Mouse (Mus musculus) erythroblast, adult 5-6 weeks (primary cell): ENCODE data around the gene Gm20815. TPM values are rescaled to one million over a fixed set of nuclear protein-coding genes. Genes with fewer than 3 reads are reported as not detected.
"Not testable (repeated sequence)": the region's sequence is repeated elsewhere in the genome, so short reads cannot be mapped to it uniquely, and the experiment has no call there.

Source experiments
- ATAC-seq: replicated peaks from 2 replicates; pipeline ENCODE4 v1.8.0; 2016; ENCODE audit warnings: moderate number of reproducible peaks, mild to moderate bottlenecking, moderate TSS enrichment, inconsistent platforms; ENCODE audit not compliant: poor library complexity, low FRiP score, severe bottlenecking
- total RNA-seq, 2 experiments: library from RNA; stranded (forward) in 1 of 2; stranded (reverse) in 1 of 2; fragments of 150-400 nt in 1 of 2; fragments of 200-764, 138-1000 nt in 1 of 2; gene quantifications; 2 replicates each; pipeline versions ENCODE4 v1.2.3 to v1.2.4; 2015 to 2017; ENCODE audit warnings: low replicate concordance in 2 of 2

Gm20815 gene
- total RNA-seq (2015; ENCODE audit: low replicate concordance) (not detected in 2 replicates), total RNA-seq (2017; ENCODE audit: low replicate concordance) (not detected in 2 replicates)

GRCm38 (mm10) chrY:8835069-8835468 is at the start of gene Gm20815:
TSS of gene Gm20815 (minus strand) at chrY:8835169.
- not testable (repeated sequence) for ATAC-seq
